Mouse (Mus musculus) thymus, adult 2 months (tissue): ENCODE measurements around the gene Cops8.

ENCODE experiments used
- CTCF ChIP-seq: fragments of 200-500 bp; IDR thresholded peaks from 2 replicates; pipeline ENCODE4 v1.5.1; 2012; ENCODE audit warnings: mild to moderate bottlenecking, control low read depth, low read length, moderate library complexity, borderline replicate concordance; ENCODE audit not compliant: control insufficient read depth, poor library complexity, insufficient read depth; ENCODE audit errors: extremely low read depth
- POLR2A ChIP-seq: fragments of 200-500 bp; IDR thresholded peaks from 2 replicates; pipeline ENCODE4 v1.6.1; 2012; ENCODE audit warnings: mild to moderate bottlenecking, low read length, control low read depth, moderate library complexity; ENCODE audit not compliant: control insufficient read depth, poor library complexity, insufficient read depth; ENCODE audit errors: extremely low read depth

DNA sequence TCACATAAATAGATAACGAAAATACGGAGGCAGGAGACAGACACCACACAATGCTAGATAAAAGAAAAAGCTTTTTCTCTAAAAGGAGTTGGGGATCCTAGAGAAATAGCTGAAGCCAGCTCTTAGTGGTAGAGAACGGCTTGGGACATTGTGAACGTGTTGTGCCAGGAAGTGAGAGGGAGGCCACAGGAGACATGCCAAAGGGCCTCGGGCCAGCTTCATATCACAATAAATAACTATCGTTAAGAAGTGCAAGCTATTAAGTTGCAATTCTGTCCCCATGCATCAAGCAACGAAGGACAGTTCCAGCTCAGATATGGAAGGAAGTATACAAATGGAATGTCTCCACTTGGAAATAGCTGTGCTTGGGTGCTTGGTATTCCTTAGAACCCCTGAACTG lies 14.5 kb downstream of the Cops8 start:
- TF ChIP-seq CTCF = no peak
- TF ChIP-seq POLR2A = no peak
